Mouse (Mus musculus): Measurements from ENCODE around the gene Csrp1. TPM values are rescaled to one million over a fixed set of nuclear protein-coding genes. Genes with fewer than 3 reads are reported as not detected.

The Csrp1 gene
- polyA plus RNA-seq, 1 experiment: 4.0 TPM

DNA sequence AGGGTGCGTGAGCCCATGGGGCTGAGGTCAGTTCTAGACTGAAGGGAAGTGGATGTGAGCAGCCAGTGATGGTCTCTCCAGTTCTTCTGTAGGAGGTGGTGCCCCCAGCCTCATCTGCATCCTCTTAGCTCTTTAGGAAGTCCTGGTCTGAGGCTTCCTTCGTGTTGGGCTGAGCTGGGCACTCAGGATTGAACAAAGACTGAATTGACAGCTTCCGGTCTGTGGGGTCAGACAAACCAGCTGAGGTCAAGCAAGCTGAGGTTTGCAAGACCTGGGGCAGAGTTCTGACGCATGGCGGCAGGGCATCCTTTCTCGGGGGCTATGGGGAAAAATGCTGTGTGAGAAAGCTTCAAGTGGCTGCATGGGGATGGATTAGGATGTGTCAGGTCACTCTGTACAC lies 15.6 kb downstream of the Csrp1 start:
- Histone ChIP-seq H3K9me3 (ENCODE audit: control insufficient read depth, low read length) (peaks cover 4% of the 10 kb centered on the region), H3K27me3 (ENCODE audit: control insufficient read depth) (no peaks in the 10 kb centered on the region), H3K4me3 (replicated peaks) (no peak overlapping the region), H3K36me3 (ENCODE audit: control insufficient read depth) (peaks cover 16% of the 10 kb centered on the region), H3K4me1 (ENCODE audit: control insufficient read depth) (peaks cover 32% of the 10 kb centered on the region)
- TF ChIP-seq TAL1 (IDR thresholded peaks at IDR 0.05; ENCODE audit: low read length) (no peak), GATA1 (IDR thresholded peaks at IDR 0.05; ENCODE audit: low read length) (no peak)

DNA sequence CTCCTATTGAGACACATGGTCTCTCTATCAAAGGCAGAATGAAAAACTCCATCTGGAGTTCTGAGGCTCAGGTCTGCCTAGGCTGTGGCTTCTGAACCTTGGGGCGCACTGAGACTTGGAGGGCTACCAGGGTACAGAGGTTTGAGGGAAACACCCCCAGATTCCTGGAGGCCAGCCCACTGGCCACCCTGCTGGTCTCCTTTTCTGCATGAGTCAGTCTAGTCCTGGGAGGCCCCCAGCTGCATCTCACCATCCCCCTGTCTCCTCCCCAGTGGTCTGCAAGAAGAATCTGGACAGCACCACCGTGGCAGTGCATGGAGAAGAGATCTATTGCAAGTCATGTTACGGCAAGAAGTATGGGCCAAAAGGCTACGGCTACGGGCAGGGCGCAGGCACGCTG lies 25.1 kb downstream of the Csrp1 start:
- TF ChIP-seq GATA1 (IDR thresholded peaks at IDR 0.05; ENCODE audit: low read length) (no peak), TAL1 (IDR thresholded peaks at IDR 0.05; ENCODE audit: low read length) (no peak)
- no peaks in the 10 kb centered on the region for H3K27me3 ChIP-seq (ENCODE audit: control insufficient read depth)
- H3K36me3 ChIP-seq (ENCODE audit: control insufficient read depth): peaks cover 50% of the 10 kb centered on the region
- no peak overlapping the region for H3K4me3 ChIP-seq (replicated peaks)
- no peaks in the 10 kb centered on the region for H3K9me3 ChIP-seq (ENCODE audit: control insufficient read depth, low read length)
- no peaks in the 10 kb centered on the region; the same call in none of the 2 replicates for H3K4me1 ChIP-seq (ENCODE audit: control insufficient read depth)

DNA sequence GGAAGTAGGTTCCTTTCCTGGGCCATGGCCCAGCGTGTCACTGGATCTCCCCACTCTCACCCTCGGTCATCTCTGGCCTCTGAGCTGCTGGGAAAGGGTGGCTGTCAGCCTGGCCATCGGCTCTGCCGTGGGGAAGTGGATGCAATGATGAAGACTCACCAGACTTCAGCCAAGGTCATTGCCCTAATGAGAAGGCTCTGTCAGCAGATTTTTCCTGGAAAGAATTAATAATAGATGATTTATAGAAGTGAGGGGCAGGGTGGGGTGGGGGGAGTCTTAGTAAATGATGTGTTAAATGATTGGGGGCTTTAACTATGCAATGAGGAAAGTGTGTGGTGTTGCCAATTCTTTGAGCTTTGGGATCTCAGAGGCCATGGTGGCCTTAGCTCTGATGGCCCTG lies 26.4 kb downstream of the Csrp1 start:
- no peak overlapping the region for H3K4me3 ChIP-seq (replicated peaks)
- peaks cover 57% of the 10 kb centered on the region for H3K36me3 ChIP-seq (ENCODE audit: control insufficient read depth)
- H3K9me3 ChIP-seq (ENCODE audit: control insufficient read depth, low read length): no peaks in the 10 kb centered on the region
- H3K4me1 ChIP-seq (ENCODE audit: control insufficient read depth): peaks cover 1% of the 10 kb centered on the region
- no peaks in the 10 kb centered on the region for H3K27me3 ChIP-seq (ENCODE audit: control insufficient read depth)
- TF ChIP-seq GATA1 (IDR thresholded peaks at IDR 0.05; ENCODE audit: low read length) (no peak), TAL1 (IDR thresholded peaks at IDR 0.05; ENCODE audit: low read length) (no peak)

DNA sequence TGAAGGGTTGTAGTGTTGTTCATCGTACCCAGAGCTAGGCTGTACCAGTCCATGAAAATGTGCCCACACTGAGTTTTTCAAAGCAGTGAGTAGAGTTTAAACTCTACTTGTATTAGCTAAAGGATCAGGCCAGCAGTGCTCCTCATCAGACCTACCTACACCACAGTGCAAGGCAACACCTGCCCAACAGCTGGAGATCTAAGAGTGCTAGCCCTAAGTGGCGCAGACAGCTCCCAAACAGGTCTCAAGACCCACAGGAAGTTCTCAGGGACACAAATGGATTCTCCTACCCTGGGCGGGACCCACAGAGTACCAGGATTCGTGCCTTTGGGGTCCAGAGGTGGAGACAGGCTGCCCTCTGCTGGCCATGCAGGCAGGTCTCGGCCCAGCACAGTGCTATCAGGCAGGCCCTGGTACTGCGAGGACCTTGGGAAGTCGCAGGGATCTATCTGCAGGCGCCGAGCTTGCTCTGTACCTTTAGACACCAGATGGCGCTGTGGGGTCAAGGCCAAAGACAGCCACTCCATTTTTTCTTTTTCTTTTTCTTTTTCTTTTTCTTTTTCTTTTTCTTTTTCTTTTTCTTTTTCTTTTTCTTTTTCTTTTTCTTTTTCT lies 33.0 kb downstream of the Csrp1 start:
- H3K4me1 ChIP-seq (ENCODE audit: control insufficient read depth): peaks cover 16% of the 10 kb centered on the region
- H3K36me3 ChIP-seq (ENCODE audit: control insufficient read depth): peaks cover 34% of the 10 kb centered on the region
- TF ChIP-seq GATA1 (IDR thresholded peaks at IDR 0.05; ENCODE audit: low read length) (no peak), TAL1 (IDR thresholded peaks at IDR 0.05; ENCODE audit: low read length) (no peak)
- no peaks in the 10 kb centered on the region for H3K9me3 ChIP-seq (ENCODE audit: control insufficient read depth, low read length)
- peaks cover 2% of the 10 kb centered on the region; the same call in 1 of the 2 replicates for H3K27me3 ChIP-seq (ENCODE audit: control insufficient read depth)
- no peak overlapping the region for H3K4me3 ChIP-seq (replicated peaks)

DNA sequence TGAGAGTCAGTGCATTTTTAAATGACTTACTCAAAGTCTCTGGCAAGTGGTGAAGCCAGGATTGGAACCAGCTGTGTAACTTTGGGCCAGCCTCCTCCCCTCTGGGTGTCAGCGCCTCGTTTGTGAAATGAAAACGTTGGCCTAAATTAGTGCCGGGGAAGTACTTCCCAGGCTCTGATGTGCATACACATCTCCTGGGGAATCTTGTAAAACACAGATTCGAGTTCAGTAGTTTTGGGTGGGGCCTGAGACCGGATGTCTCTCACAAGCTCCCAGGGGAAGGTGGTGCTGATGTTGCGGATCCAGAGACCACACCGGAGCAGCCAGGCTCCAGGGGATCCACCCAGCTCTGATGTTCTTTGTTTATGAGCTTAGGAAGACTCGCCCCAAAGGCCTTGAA lies 35.4 kb downstream of the Csrp1 start:
- no peaks in the 10 kb centered on the region for H3K9me3 ChIP-seq (ENCODE audit: control insufficient read depth, low read length)
- H3K27me3 ChIP-seq (ENCODE audit: control insufficient read depth): peaks cover 2% of the 10 kb centered on the region; the same call in 1 of the 2 replicates
- H3K36me3 ChIP-seq (ENCODE audit: control insufficient read depth): peaks cover 17% of the 10 kb centered on the region
- H3K4me3 ChIP-seq (replicated peaks): no peak overlapping the region
- TF ChIP-seq TAL1 (IDR thresholded peaks at IDR 0.05; ENCODE audit: low read length): no peak
- no peak for TF ChIP-seq GATA1 (IDR thresholded peaks at IDR 0.05; ENCODE audit: low read length)
- H3K4me1 ChIP-seq (ENCODE audit: control insufficient read depth): peaks cover 24% of the 10 kb centered on the region

DNA sequence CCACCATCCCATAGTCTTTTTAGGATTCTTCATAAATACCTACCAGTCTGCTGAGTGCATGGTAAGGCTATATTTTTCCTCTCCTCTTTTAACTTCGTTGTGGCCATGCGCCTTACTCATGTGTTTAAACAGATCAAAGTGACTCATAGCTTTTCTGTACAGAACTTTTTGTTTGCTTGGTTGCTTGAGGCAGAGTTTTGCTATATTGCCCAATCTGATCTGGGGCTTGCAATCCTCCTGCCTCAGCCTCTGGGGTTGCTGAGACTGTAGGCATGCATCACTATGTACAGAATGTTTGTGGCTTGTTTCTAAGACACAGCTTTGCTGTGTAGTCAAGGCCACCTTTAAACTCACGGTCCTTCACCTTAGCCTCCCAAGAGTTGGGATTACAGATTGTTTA lies 36.1 kb downstream of the Csrp1 start:
- Histone ChIP-seq H3K4me1 (ENCODE audit: control insufficient read depth) (peaks cover 30% of the 10 kb centered on the region), H3K36me3 (ENCODE audit: control insufficient read depth) (peaks cover 11% of the 10 kb centered on the region), H3K9me3 (ENCODE audit: control insufficient read depth, low read length) (no peaks in the 10 kb centered on the region), H3K27me3 (ENCODE audit: control insufficient read depth) (peaks cover 2% of the 10 kb centered on the region; the same call in 1 of the 2 replicates), H3K4me3 (replicated peaks) (no peak overlapping the region)
- TF ChIP-seq TAL1 (IDR thresholded peaks at IDR 0.05; ENCODE audit: low read length): no peak
- no peak for TF ChIP-seq GATA1 (IDR thresholded peaks at IDR 0.05; ENCODE audit: low read length)

DNA sequence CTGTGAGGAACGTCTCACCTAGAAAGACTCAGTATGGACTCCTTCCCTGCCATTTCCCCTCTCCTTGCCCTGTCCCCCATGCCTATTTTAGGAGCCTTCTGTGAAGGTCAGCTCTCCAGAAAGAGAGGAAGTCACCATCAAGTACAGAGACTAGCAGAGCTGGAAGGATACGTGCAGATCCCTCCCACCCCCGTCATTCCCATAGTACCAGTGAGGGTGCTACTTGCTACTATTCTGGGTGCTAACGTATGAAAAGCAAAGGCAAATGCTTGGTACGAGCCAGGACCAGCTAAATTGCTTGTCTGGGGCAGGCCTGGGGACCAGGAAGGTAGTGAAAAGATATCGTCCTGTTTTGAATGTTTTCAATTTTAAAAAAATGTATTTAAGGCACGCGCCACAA lies 37.4 kb downstream of the Csrp1 start:
- no peak for TF ChIP-seq TAL1 (IDR thresholded peaks at IDR 0.05; ENCODE audit: low read length)
- no peak for TF ChIP-seq GATA1 (IDR thresholded peaks at IDR 0.05; ENCODE audit: low read length)
- H3K4me1 ChIP-seq (ENCODE audit: control insufficient read depth): peaks cover 44% of the 10 kb centered on the region
- H3K36me3 ChIP-seq (ENCODE audit: control insufficient read depth): peaks cover 3% of the 10 kb centered on the region; the same call in 1 of the 2 replicates
- H3K9me3 ChIP-seq (ENCODE audit: control insufficient read depth, low read length): no peaks in the 10 kb centered on the region
- peaks cover 2% of the 10 kb centered on the region; the same call in 1 of the 2 replicates for H3K27me3 ChIP-seq (ENCODE audit: control insufficient read depth)
- H3K4me3 ChIP-seq (replicated peaks): no peak overlapping the region

DNA sequence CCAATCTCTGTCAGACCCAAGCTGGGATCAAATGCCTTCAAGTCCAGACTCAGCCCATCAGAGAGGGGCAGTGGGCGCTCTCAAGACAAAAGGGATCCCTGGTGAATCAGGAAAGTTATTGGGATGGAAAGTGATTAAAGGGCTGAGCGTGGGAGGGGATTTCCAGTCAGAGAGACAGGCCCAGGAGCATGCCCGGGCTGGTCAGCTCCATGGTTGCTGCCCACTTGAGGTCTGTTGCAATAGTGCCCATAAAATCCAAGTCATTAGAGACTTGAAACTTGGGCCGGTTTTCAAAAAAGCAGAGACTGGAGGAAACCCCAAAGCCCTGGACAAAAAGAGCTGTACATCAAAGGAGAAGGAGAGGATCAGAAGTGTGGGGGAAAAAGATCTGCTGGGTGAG lies 39.8 kb downstream of the Csrp1 start:
- H3K4me1 ChIP-seq (ENCODE audit: control insufficient read depth): peaks cover 60% of the 10 kb centered on the region
- TF ChIP-seq TAL1 (IDR thresholded peaks at IDR 0.05; ENCODE audit: low read length) (no peak), GATA1 (IDR thresholded peaks at IDR 0.05; ENCODE audit: low read length) (no peak)
- H3K9me3 ChIP-seq (ENCODE audit: control insufficient read depth, low read length): no peaks in the 10 kb centered on the region
- H3K4me3 ChIP-seq (replicated peaks): no peak overlapping the region
- peaks cover 2% of the 10 kb centered on the region; the same call in 1 of the 2 replicates for H3K36me3 ChIP-seq (ENCODE audit: control insufficient read depth)
- peaks cover 2% of the 10 kb centered on the region; the same call in 1 of the 2 replicates for H3K27me3 ChIP-seq (ENCODE audit: control insufficient read depth)

DNA sequence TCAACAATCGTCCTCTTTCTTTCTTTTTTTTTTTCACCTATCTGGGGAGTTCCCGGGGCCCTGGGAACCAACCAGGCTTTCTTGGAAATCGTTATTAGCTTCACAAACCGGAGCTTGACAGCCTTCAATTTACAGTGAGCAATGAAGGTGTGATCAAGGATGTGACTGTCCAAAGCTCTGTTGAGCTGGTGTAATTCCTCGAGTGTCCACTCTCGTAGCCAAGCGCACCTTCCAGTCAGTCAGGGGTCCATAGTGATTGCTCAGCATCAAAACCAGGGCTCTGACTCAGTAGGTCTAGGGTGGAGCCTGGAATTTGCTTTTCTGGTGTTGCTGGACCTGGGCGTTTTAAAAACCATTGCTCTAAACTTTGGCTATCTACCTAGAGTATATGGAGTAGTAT lies 40.4 kb downstream of the Csrp1 start:
- Histone ChIP-seq H3K4me3 (replicated peaks) (no peak overlapping the region), H3K27me3 (ENCODE audit: control insufficient read depth) (peaks cover 2% of the 10 kb centered on the region; the same call in 1 of the 2 replicates), H3K4me1 (ENCODE audit: control insufficient read depth) (peaks cover 62% of the 10 kb centered on the region), H3K36me3 (ENCODE audit: control insufficient read depth) (peaks cover 2% of the 10 kb centered on the region; the same call in 1 of the 2 replicates), H3K9me3 (ENCODE audit: control insufficient read depth, low read length) (no peaks in the 10 kb centered on the region)
- TF ChIP-seq GATA1 (IDR thresholded peaks at IDR 0.05; ENCODE audit: low read length) (no peak), TAL1 (IDR thresholded peaks at IDR 0.05; ENCODE audit: low read length) (no peak)

Data from erythroblast, embryonic 14.5 days (primary cell).